ENCODE assay signal across 29 mouse cellular contexts in the genomic region with DNA sequence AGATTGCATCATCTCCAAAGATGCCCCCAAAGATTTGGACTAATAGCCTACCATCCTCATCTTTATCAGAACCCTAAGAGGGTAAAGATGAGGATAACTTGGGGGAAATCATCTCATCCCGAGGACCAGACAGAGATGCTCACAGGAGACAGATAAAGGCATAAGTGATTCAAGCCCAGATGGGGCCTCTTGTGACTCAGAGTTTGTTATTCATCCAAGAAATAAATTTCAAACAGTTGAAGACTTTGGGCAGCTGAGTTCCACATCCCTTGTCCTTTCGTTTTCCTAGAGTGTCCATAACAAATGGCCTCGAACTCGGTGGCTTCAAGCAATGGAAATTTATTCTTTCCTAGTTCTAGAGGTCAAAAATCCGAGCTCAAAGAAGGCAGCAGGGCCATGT.
DNase-seq lines count a peak whose midpoint lies in the region; ATAC-seq and TF ChIP-seq lines count a peak whose summit lies in the region.
"Had no signal": no experiment of that assay in that cellular context is flagged by ENCODE, and none has a peak within 500 bp of the region (broad histone marks: within the 10 kb centered on the region; RNA-seq: fewer than 3 reads in every experiment).

No protein-coding gene starts in this region.

- no peak overlapping the region for H3K4me3 ChIP-seq in myocyte
- H3K4me3 ChIP-seq: embryonic facial prominence, embryonic 12.5 days; embryonic facial prominence, embryonic 15.5 days; heart, embryonic 12.5 days; heart, embryonic 15.5 days; hindbrain, embryonic 10.5 days; hindbrain, embryonic 15.5 days had no signal

- no peak overlapping the region for H3ac ChIP-seq in myocyte (ENCODE audit: control insufficient read depth, insufficient read length)

- peak; percentile 62 for ATAC-seq in frontal cortex, adult (ENCODE audit: low TSS enrichment)
- ATAC-seq: forebrain, embryonic 14.5 days; forebrain, postnatal 0 days had no signal

- H3K4me2 ChIP-seq in myocyte (ENCODE audit: low read depth), result peak overlapping the region; percentile 28
- H3K4me2 ChIP-seq: embryonic facial prominence, embryonic 12.5 days; embryonic facial prominence, embryonic 15.5 days; heart, embryonic 12.5 days; heart, embryonic 15.5 days; hindbrain, embryonic 15.5 days had no signal

- H3K27me3 ChIP-seq in myocyte (ENCODE audit: control insufficient read depth, insufficient read depth, insufficient read length), result no peaks in the 10 kb centered on the region
- H3K27me3 ChIP-seq: CH12.LX; embryonic facial prominence, embryonic 12.5 days; embryonic facial prominence, embryonic 15.5 days; heart, embryonic 12.5 days; heart, embryonic 15.5 days; hindbrain, embryonic 15.5 days had no signal

- no peaks in the 10 kb centered on the region for H3K36me3 ChIP-seq in myocyte (ENCODE audit: control insufficient read depth, insufficient read depth)
- H3K36me3 ChIP-seq: embryonic facial prominence, embryonic 12.5 days; embryonic facial prominence, embryonic 15.5 days; G1E; heart, embryonic 12.5 days; heart, embryonic 15.5 days; hindbrain, embryonic 10.5 days; hindbrain, embryonic 15.5 days had no signal

- H3K79me2 ChIP-seq in myocyte (ENCODE audit: control insufficient read depth, insufficient read depth), result no peaks in the 10 kb centered on the region

- no peak for TF ChIP-seq POLR2A in myocyte (IDR thresholded peaks at IDR 0.05; ENCODE audit: insufficient read length, low read depth)

- no peak for DNase-seq in frontal cortex, postnatal 10 days (ENCODE audit: low spot score in 2 of 2)
- DNase-seq in layer of hippocampus, adult 9-10 months (ENCODE audit: low spot score), result peak; percentile 13
- DNase-seq in layer of hippocampus, postnatal 25 days (ENCODE audit: extremely low spot score in 1 of 2, low spot score in 1 of 2), result no peak
- peak; percentile 30 for DNase-seq in right cerebral cortex, adult 18-20 months
- no peak for DNase-seq in right cerebral cortex, postnatal 10 days (ENCODE audit: low spot score in 2 of 2)
- DNase-seq in ovary, postnatal 10 days (ENCODE audit: low spot score), result no peak
- DNase-seq: adrenal gland, postnatal 10 days; adrenal gland, postnatal 36 days; B cell, adult 2 months; cerebellum, adult 11 months; cerebellum, adult 2 months; cerebellum, adult 9-11 months; cerebellum, postnatal 25 days; forebrain, postnatal 0 days; gastrocnemius, postnatal 25 days; heart, adult 18-20 months; heart, postnatal 10 days; heart, postnatal 36 days had no signal

TF ChIP-seq in myocyte, 11 proteins besides CTCF, POLR2A, EP300 and RAD21:
- TF ChIP-seq USF1 (IDR thresholded peaks at IDR 0.05; ENCODE audit: low read depth) (no peak), TCF12 (IDR thresholded peaks at IDR 0.05; ENCODE audit: insufficient read depth, poor library complexity, severe bottlenecking) (no peak), MYOG (IDR thresholded peaks at IDR 0.05; ENCODE audit: control insufficient read depth in 1 of 3, insufficient read depth in 1 of 3, insufficient read length in 2 of 3, low read depth in 2 of 3) (no peak), POLR2AphosphoS2 (IDR thresholded peaks at IDR 0.05; ENCODE audit: insufficient read length, low read depth) (no peak), REST (IDR thresholded peaks at IDR 0.05; ENCODE audit: insufficient read depth, insufficient read length) (no peak), SRF (IDR thresholded peaks at IDR 0.05; ENCODE audit: control insufficient read depth, insufficient read length, low read depth) (no peak), E2F4 (IDR thresholded peaks at IDR 0.05; ENCODE audit: insufficient read depth) (no peak), TCF3 (IDR thresholded peaks at IDR 0.05; ENCODE audit: insufficient read length, low read depth) (no peak), CEBPB (IDR thresholded peaks at IDR 0.05; ENCODE audit: insufficient read depth, poor library complexity, severe bottlenecking) (no peak), MAX (IDR thresholded peaks at IDR 0.05; ENCODE audit: low read depth) (no peak)
TF ChIP-seq in myocyte: peak in this region for 0.

Comparison
In these comparisons a context has a peak if more than half of its experiments do, and no peak if none do; other contexts are left out.
1. DNase-seq: peak in layer of hippocampus, adult 9-10 months (single experiment) and right cerebral cortex, adult 18-20 months (single experiment); none in frontal cortex, postnatal 10 days (0 of 2), layer of hippocampus, postnatal 25 days (0 of 2), right cerebral cortex, postnatal 10 days (0 of 2) and ovary, postnatal 10 days (single experiment).